Mouse (Mus musculus) olfactory bulb, adult 2 months (tissue): Measurements from ENCODE around the gene Galnt6.

Experiments used
- CTCF ChIP-seq: fragments of 200-500 bp; IDR thresholded peaks from 2 replicates; pipeline ENCODE4 v1.5.1; 2012; ENCODE audit warnings: low read depth, mild to moderate bottlenecking, low read length, moderate library complexity; ENCODE audit not compliant: insufficient read depth
- POLR2A ChIP-seq: fragments of 200-500 bp; IDR thresholded peaks from 2 replicates; pipeline ENCODE4 v1.6.1; 2012; ENCODE audit warnings: mild to moderate bottlenecking, low read depth, low read length, moderate library complexity; ENCODE audit not compliant: insufficient read depth

DNA sequence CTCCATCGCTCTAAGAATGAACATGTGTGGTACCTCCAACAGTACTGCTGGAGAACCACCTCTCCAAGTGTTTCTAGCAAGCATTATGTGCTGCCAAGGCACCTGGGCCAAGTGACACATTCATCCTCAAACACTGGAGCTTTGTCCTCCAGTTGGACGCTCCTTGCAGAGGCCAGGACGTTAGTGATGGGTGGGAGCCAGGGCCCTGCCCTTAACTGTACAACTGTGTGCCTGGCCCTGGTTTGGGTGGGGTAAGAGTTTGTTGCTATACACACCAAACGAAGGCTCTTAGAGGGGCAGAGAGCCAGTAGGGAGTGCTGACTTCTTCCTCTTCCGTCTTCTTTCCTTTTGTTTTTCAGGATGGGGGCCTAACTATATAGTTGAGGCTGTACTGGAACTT lies 28.8 kb downstream of the Galnt6 start:
- TF ChIP-seq POLR2A (no peak), CTCF (no peak)
